Mouse (Mus musculus): ENCODE measurements around the gene Lipo2. TPM values are rescaled to one million over a fixed set of nuclear protein-coding genes. Genes with fewer than 3 reads are reported as not detected.
"Not testable (repeated sequence)": the region's sequence is repeated elsewhere in the genome, so short reads cannot be mapped to it uniquely, and the experiment has no call there.

Lipo2 gene
- under 1 TPM; 0.16 to 0.48 TPM for total RNA-seq (2021)
- long read RNA-seq: 0 reads

GRCm38 (mm10) chr19:33751259-33751658, at the start of gene Lipo2:
TSS of gene Lipo2 (minus strand) at chr19:33751359.
- DNase-seq (ENCODE audit: low spot score in 2 of 2): not testable (repeated sequence)

- DNase-seq (ENCODE audit: low spot score in 2 of 2): not testable (repeated sequence)
These were observed 36.2 kb upstream of the Lipo2 start, which contains the start of gene Lipo1 for GRCm38 (mm10) chr19:33787359-33787758. TSS of gene Lipo1 (minus strand) at chr19:33787459.

GRCm38 (mm10) chr19:33786576-33787277, 35.6 kb upstream of the Lipo2 start:
- DNase-seq (ENCODE audit: low spot score in 2 of 2): no peak

- peak; percentile 8 to 29 for DNase-seq (ENCODE audit: low spot score in 2 of 2)
These were observed 10.3 kb upstream of the Lipo2 start, which contains the start of gene Lipo3 for GRCm38 (mm10) chr19:33761287-33762086. TSS of gene Lipo3 (minus strand) at chr19:33761951.

Other genes starting within 250 kb of the Lipo2 start
- gene Lipo4, start 233.6 kb downstream of the Lipo2 start, total RNA-seq (2021): under 1 TPM in 1 of 2 experiments, not detected in 1; 0.22 TPM
- not detected for gene Gm8978, start 126.1 kb downstream of the Lipo2 start, total RNA-seq (2021)
- gene Lipo3, start 10.6 kb upstream of the Lipo2 start, total RNA-seq (2021): 1 to 10 TPM; 5.8 to 7.7 TPM
- gene Lipo1, start 36.1 kb upstream of the Lipo2 start, total RNA-seq (2021): not detected
- not detected for gene Lipf, start 209.8 kb upstream of the Lipo2 start, total RNA-seq (2021)

All from layer of hippocampus, postnatal 10 days (tissue).